Mouse (Mus musculus): ENCODE results near the gene Gm39653.

DNA sequence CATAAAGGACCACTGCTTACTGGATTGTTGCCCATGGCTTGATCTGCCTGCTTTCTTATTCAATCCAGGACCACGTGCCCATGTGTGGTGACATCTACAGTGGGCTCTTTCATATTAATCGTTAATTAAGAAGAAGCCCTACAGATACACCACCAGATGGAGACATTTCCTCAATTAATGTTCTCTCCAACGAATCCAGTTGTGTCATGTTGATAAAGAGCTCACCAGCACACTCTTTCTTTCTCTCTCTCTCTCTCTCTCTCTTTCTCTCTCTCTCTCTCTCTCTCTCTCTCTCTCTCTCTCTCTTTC is 53.0 kb downstream of the Gm39653 start:
- TF ChIP-seq CTCF (IDR thresholded peaks at IDR 0.05; ENCODE audit: extremely low read depth, insufficient read depth, low read length) (0 out of 2 replicates have a peak, but pooled peaks have one; percentile 13), POLR2A (IDR thresholded peaks at IDR 0.05; ENCODE audit: extremely low read depth, insufficient read depth, low read length) (no peak)

Data from cortical plate, adult 2 months (tissue).